8 mouse cellular contexts compared by ENCODE assay signal in genomic region chr6:91729677-91730127, GRCm38 (mm10). TPM values are rescaled to one million over a fixed set of nuclear protein-coding genes. Genes with fewer than 3 reads are reported as not detected.
DNase-seq lines count a peak whose midpoint lies in the region; ATAC-seq lines count a peak whose summit lies in the region.

No protein-coding gene starts in this region.

- peak overlapping the region; percentile 79 for H3K27ac ChIP-seq in hindbrain, embryonic 11.5 days (ENCODE audit: low read depth, low read length)
- peak overlapping the region; percentile 78 for H3K27ac ChIP-seq in midbrain, embryonic 14.5 days (replicated peaks; ENCODE audit: low read depth, low read length)

- ATAC-seq in hindbrain, embryonic 11.5 days (ENCODE audit: low FRiP score), result peak; percentile 81
- ATAC-seq in midbrain, embryonic 14.5 days (ENCODE audit: low FRiP score, low TSS enrichment), result peak; percentile 73; the same call in 1 of the 2 replicates

- 8% methylated on average over 12 of the region's 12 CpGs for WGBS in hindbrain, embryonic 11.5 days
- WGBS in midbrain, embryonic 14.5 days, result 2% methylated on average over 12 of the region's 12 CpGs

- H3K4me1 ChIP-seq in hindbrain, embryonic 11.5 days (replicated peaks; ENCODE audit: control insufficient read depth, insufficient read depth, low read length), result peaks cover 14% of the 10 kb centered on the region
- peaks cover 25% of the 10 kb centered on the region for H3K4me1 ChIP-seq in midbrain, embryonic 14.5 days (ENCODE audit: control insufficient read depth, insufficient read depth, low read length)

- no peak overlapping the region; the same call in 1 of the 2 replicates for H3K4me2 ChIP-seq in hindbrain, embryonic 11.5 days (replicated peaks; ENCODE audit: low read depth, low read length)
- peak overlapping the region; percentile 21; the same call in 1 of the 2 replicates for H3K4me2 ChIP-seq in midbrain, embryonic 14.5 days (ENCODE audit: low read length)

- H3K9ac ChIP-seq in hindbrain, embryonic 11.5 days (ENCODE audit: low read depth, low read length), result peak overlapping the region; percentile 40; the same call in 1 of the 2 replicates
- H3K9ac ChIP-seq in midbrain, embryonic 14.5 days (replicated peaks; ENCODE audit: low read length), result 0 out of 2 replicates have a peak overlapping the region, but pooled peaks have one; percentile 29

- H3K4me3 ChIP-seq in hindbrain, embryonic 11.5 days (ENCODE audit: low read depth, low read length), result no peak overlapping the region
- no peak overlapping the region for H3K4me3 ChIP-seq in midbrain, embryonic 14.5 days (replicated peaks; ENCODE audit: low read depth, low read length)

- H3K36me3 ChIP-seq in hindbrain, embryonic 11.5 days (ENCODE audit: control insufficient read depth, insufficient read depth, low read length), result peaks cover 4% of the 10 kb centered on the region; the same call in 1 of the 2 replicates
- H3K36me3 ChIP-seq in midbrain, embryonic 14.5 days (ENCODE audit: control insufficient read depth, insufficient read depth, low read length), result peaks cover 69% of the 10 kb centered on the region

- peak; percentile 32 for DNase-seq in urinary bladder, postnatal 10 days (ENCODE audit: low spot score)
- no peak for DNase-seq in urinary bladder, postnatal 25 days (ENCODE audit: low spot score)
- peak; percentile 93 for DNase-seq in gastrocnemius, adult 18-20 months (ENCODE audit: low spot score)
- peak; percentile 71 for DNase-seq in hindbrain, embryonic 11.5 days (ENCODE audit: low spot score)
- DNase-seq in layer of hippocampus, adult 9-11 months, result peak; percentile 63
- peak; percentile 80 for DNase-seq in midbrain, embryonic 14.5 days
- peak; percentile 80 for DNase-seq in testis, postnatal 10 days (ENCODE audit: low spot score)
- DNase-seq in natural killer cell, adult 2 months (ENCODE audit: low spot score in 2 of 2), result no peak

- H3K27me3 ChIP-seq in hindbrain, embryonic 11.5 days (ENCODE audit: control insufficient read depth, insufficient read depth, low read length), result no peaks in the 10 kb centered on the region
- no peaks in the 10 kb centered on the region for H3K27me3 ChIP-seq in midbrain, embryonic 14.5 days (ENCODE audit: control insufficient read depth, insufficient read depth, low read length)

- H3K9me3 ChIP-seq in hindbrain, embryonic 11.5 days (ENCODE audit: control insufficient read depth, low read length), result no peaks in the 10 kb centered on the region
- H3K9me3 ChIP-seq in midbrain, embryonic 14.5 days (ENCODE audit: control insufficient read depth, low read length), result no peaks in the 10 kb centered on the region

RNA-seq across cellular contexts. Expression of gene Slc6a6, which starts 45.8 kb away (rescaled TPM):
- total RNA-seq in gastrocnemius, adult 18-20 months (2021), result 10 to 100 TPM; 51.2 to 80.6 TPM
- polyA plus RNA-seq in hindbrain, embryonic 11.5 days (2014; fragmentation: Nextera tagmentation; extraction: Ambion mirVana), result 46.6 and 64.0 TPM in 2 replicates
- 94.1 and 94.3 TPM in 2 replicates for polyA plus RNA-seq in midbrain, embryonic 14.5 days (2014; fragmentation: Nextera tagmentation; extraction: Ambion mirVana)

Comparison
In these comparisons a context has a peak if more than half of its experiments do, and no peak if none do; other contexts are left out.
1. DNase-seq: peak in urinary bladder, postnatal 10 days (single experiment), gastrocnemius, adult 18-20 months (single experiment), hindbrain, embryonic 11.5 days (single experiment), layer of hippocampus, adult 9-11 months (single experiment), midbrain, embryonic 14.5 days (single experiment) and testis, postnatal 10 days (single experiment); none in urinary bladder, postnatal 25 days (single experiment) and natural killer cell, adult 2 months (0 of 2).